Mouse (Mus musculus) stomach, embryonic 14.5 days (tissue): ENCODE results near the gene Nme9. TPM values are rescaled to one million over a fixed set of nuclear protein-coding genes. Genes with fewer than 3 reads are reported as not detected.

ENCODE experiments used
- ATAC-seq: fragments of 200-750 bp; cut with Nextera tagmentation; 2 replicates; pipeline ENCODE4 v1.8.0; 2017; ENCODE audit warnings: low read depth, moderate TSS enrichment; ENCODE audit not compliant: insufficient number of reproducible peaks, insufficient read depth, low FRiP score
- H3K27ac ChIP-seq: fragments of 300-500 bp; sonication (generic); 2 replicates; pipeline ENCODE4 v1.5.1; 2014; ENCODE audit warnings: mild to moderate bottlenecking, low read length, moderate library complexity, mixed read lengths
- H3K27me3 ChIP-seq: fragments of 300-500 bp; sonication (generic); 2 replicates; pipeline ENCODE4 v1.6.1; 2014; ENCODE audit warnings: low read length, control low read depth, mixed read lengths; ENCODE audit not compliant: control insufficient read depth, insufficient read depth
- H3K36me3 ChIP-seq: fragments of 300-500 bp; sonication (generic); 2 replicates; pipeline ENCODE4 v1.6.1; 2014; ENCODE audit warnings: mild to moderate bottlenecking, control low read depth, low read length, moderate library complexity, mixed read lengths; ENCODE audit not compliant: control insufficient read depth, insufficient read depth
- H3K4me1 ChIP-seq: fragments of 300-500 bp; sonication (generic); 2 replicates; pipeline ENCODE4 v1.6.1; 2014; ENCODE audit warnings: low read length, control low read depth, mixed read lengths; ENCODE audit not compliant: control insufficient read depth, insufficient read depth
- H3K4me2 ChIP-seq: fragments of 300-500 bp; sonication (generic); replicated peaks from 2 replicates; pipeline ENCODE4 v1.6.1; 2014; ENCODE audit warnings: low read depth, low read length, control low read depth
- H3K4me3 ChIP-seq: fragments of 300-500 bp; sonication (generic); 2 replicates; pipeline ENCODE4 v1.5.1; 2014; ENCODE audit warnings: low read depth, low read length, control low read depth
- H3K9ac ChIP-seq: fragments of 300-500 bp; sonication (generic); replicated peaks from 2 replicates; pipeline ENCODE4 v1.6.1; 2014; ENCODE audit warnings: low read depth, mild to moderate bottlenecking, control low read depth, low read length, moderate library complexity, mixed read lengths
- H3K9me3 ChIP-seq: fragments of 300-500 bp; sonication (generic); 2 replicates; pipeline ENCODE4 v1.6.1; 2016; ENCODE audit warnings: low read depth, low read length, control low read depth; ENCODE audit not compliant: control insufficient read depth
- WGBS: fragments of 180-500 bp; shearing (Covaris S2); extraction: QIAGEN DNeasy Blood & Tissue Kit; methylation state at CpG from one replicate; pipeline ENCODE4 v1.1.7; 2014; 5-methylcytosine and 5-hydroxymethylcytosine counted together
- polyA plus RNA-seq: library from polyadenylated mRNA; unstranded; fragments of >200 nt; fragmentation: Nextera tagmentation; extraction: Ambion mirVana; gene quantifications from 2 replicates; pipeline ENCODE4 v1.2.1, GENCODE M21; 2014

Nme9 gene
- polyA plus RNA-seq, 1 experiment from 2014 or later = not detected

DNA sequence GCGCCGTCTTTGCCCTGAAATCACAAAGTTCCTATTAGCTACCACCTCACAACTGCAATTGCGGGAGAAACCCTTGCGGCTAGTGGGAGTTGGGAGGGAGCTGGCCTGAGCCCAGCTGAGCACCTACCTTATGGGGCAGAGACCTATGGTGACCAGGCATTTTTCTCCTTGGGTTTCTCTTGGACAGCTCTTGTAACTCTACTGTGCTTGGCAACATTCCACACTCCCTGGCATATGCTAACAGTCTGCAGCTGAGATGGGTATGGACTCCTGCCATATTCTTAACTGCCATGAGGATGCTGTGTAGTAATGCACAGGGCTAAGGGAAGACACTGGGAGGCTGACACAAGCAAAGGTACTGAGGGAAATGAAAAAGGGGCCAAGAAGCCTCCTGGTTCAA lies 29.5 kb downstream of the Nme9 start:
- Histone ChIP-seq H3K27me3 (no peaks in the 10 kb centered on the region), H3K27ac (no peak overlapping the region), H3K4me1 (no peaks in the 10 kb centered on the region), H3K9me3 (no peaks in the 10 kb centered on the region), H3K9ac (no peak overlapping the region), H3K36me3 (peaks cover 9% of the 10 kb centered on the region), H3K4me3 (no peak overlapping the region), H3K4me2 (no peak overlapping the region)
- 84% methylated on average over 4 of the region's 4 CpGs for WGBS
- ATAC-seq = no peak

- Histone ChIP-seq H3K4me1 (no peaks in the 10 kb centered on the region), H3K27ac (no peak overlapping the region), H3K4me2 (no peak overlapping the region), H3K9ac (no peak overlapping the region), H3K9me3 (no peaks in the 10 kb centered on the region), H3K36me3 (peaks cover 21% of the 10 kb centered on the region), H3K4me3 (no peak overlapping the region), H3K27me3 (no peaks in the 10 kb centered on the region)
- WGBS = 88% methylated on average over 4 of the region's 4 CpGs
- ATAC-seq = no peak
These were observed 31.9 kb downstream of the Nme9 start for GRCm38 (mm10) chr9:99483191-99483590.

DNA sequence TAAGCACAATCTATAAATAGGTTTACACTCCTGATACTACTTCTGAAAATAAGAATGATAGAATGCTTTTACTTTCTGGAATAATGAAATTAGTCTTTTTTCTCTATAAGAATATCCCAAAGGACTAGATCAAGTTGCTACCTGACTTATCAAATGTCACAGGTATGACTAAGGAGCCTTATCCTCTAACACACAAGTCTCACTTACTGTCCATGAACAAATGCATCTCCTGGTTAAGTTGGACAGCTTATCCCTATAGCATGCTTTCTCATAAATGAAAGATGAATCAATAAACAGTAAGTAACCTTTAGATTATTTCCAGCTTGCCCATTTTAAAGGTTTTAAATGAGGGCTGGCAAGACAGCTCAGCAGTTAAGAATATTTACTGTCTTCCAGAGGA lies 33.4 kb downstream of the Nme9 start:
- H3K36me3 ChIP-seq = peaks cover 25% of the 10 kb centered on the region
- no peak for ATAC-seq
- no peaks in the 10 kb centered on the region for H3K4me1 ChIP-seq
- no peaks in the 10 kb centered on the region for H3K9me3 ChIP-seq
- no peak overlapping the region for H3K9ac ChIP-seq
- no peak overlapping the region for H3K4me2 ChIP-seq
- H3K27ac ChIP-seq = no peak overlapping the region
- no peak overlapping the region for H3K4me3 ChIP-seq
- no peaks in the 10 kb centered on the region for H3K27me3 ChIP-seq

DNA sequence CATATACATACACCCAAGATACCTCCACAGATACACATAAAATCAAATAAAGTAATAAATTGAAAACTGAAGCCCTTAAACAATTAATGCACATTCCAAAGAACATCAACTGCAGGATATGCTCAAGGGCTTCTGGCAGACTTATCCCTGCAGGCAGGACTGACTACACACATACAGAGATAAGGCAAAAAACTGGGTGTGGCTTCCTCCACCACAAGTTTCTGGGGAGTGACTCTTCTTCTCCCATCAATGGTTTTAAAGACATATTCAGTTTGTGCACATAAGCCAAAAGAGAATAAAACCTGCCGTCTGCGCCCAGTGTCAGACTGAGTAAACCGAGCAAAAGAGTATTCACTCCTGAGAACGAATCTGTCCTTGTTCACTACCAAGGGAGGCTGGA lies 33.9 kb downstream of the Nme9 start:
- H3K36me3 ChIP-seq = peaks cover 25% of the 10 kb centered on the region
- no peak overlapping the region for H3K9ac ChIP-seq
- no peak overlapping the region for H3K4me2 ChIP-seq
- no peaks in the 10 kb centered on the region for H3K9me3 ChIP-seq
- H3K27me3 ChIP-seq = no peaks in the 10 kb centered on the region
- no peaks in the 10 kb centered on the region for H3K4me1 ChIP-seq
- ATAC-seq = no peak
- H3K4me3 ChIP-seq = no peak overlapping the region
- 92% methylated on average over 4 of the region's 4 CpGs for WGBS
- H3K27ac ChIP-seq = no peak overlapping the region

GRCm38 (mm10) chr9:99487126-99487695 lies 35.9 kb downstream of the Nme9 start:
- Histone ChIP-seq H3K9ac (no peak overlapping the region), H3K4me2 (no peak overlapping the region), H3K9me3 (no peaks in the 10 kb centered on the region), H3K4me1 (no peaks in the 10 kb centered on the region), H3K36me3 (peaks cover 25% of the 10 kb centered on the region), H3K27me3 (no peaks in the 10 kb centered on the region), H3K27ac (no peak overlapping the region), H3K4me3 (no peak overlapping the region)
- WGBS = 85% methylated on average over 8 of the region's 8 CpGs
- ATAC-seq = no peak

DNA sequence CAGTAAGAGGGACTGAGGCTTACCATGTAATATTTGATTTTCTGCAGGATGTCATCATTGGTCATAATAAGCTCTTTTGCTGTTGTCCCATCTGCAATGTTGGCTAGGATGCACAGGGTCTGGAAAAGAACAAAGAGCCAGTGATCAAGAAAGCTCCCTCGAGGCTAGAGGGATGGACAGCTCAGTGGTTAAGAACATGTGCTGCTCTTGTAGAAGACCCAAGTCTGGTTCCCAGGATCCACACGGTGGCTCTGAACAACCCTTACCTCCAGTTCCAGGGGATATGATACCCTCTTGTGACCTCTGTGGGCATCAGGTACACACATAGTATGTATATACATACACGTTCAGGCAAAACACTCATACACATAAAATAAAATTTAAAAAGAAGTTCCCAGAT lies 36.6 kb downstream of the Nme9 start:
- no peak overlapping the region for H3K9ac ChIP-seq
- H3K27me3 ChIP-seq = no peaks in the 10 kb centered on the region
- no peak overlapping the region for H3K4me2 ChIP-seq
- H3K36me3 ChIP-seq = peaks cover 27% of the 10 kb centered on the region
- no peak overlapping the region for H3K4me3 ChIP-seq
- H3K4me1 ChIP-seq = no peaks in the 10 kb centered on the region
- WGBS = 81% methylated on average over 3 of the region's 3 CpGs
- no peak for ATAC-seq
- no peaks in the 10 kb centered on the region for H3K9me3 ChIP-seq
- no peak overlapping the region for H3K27ac ChIP-seq

DNA sequence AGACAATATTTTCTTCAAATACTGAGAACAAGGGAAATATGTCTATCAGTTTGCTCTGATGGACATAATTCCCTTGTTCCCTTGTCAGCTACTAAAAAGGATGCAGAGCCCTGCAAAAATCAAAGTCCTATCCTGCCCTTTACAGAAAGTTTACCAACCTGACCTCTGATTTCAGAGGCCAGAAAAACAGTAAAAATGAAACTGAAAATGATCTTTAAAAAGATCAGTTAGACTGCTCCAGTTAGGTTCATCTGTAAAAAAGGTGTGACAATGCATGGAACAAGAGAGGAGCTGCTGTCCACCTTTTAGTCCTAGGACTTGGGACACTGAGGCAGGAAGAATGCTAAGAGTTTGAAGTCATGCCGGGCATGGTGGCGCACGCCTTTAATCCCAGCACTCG lies 39.8 kb downstream of the Nme9 start:
- no peak overlapping the region for H3K4me2 ChIP-seq
- H3K4me3 ChIP-seq = no peak overlapping the region
- H3K9ac ChIP-seq = no peak overlapping the region
- H3K27me3 ChIP-seq = no peaks in the 10 kb centered on the region
- ATAC-seq = no peak
- peaks cover 30% of the 10 kb centered on the region for H3K36me3 ChIP-seq
- H3K9me3 ChIP-seq = no peaks in the 10 kb centered on the region
- 93% methylated on average over 4 of the region's 4 CpGs for WGBS
- H3K4me1 ChIP-seq = no peaks in the 10 kb centered on the region
- no peak overlapping the region for H3K27ac ChIP-seq

DNA sequence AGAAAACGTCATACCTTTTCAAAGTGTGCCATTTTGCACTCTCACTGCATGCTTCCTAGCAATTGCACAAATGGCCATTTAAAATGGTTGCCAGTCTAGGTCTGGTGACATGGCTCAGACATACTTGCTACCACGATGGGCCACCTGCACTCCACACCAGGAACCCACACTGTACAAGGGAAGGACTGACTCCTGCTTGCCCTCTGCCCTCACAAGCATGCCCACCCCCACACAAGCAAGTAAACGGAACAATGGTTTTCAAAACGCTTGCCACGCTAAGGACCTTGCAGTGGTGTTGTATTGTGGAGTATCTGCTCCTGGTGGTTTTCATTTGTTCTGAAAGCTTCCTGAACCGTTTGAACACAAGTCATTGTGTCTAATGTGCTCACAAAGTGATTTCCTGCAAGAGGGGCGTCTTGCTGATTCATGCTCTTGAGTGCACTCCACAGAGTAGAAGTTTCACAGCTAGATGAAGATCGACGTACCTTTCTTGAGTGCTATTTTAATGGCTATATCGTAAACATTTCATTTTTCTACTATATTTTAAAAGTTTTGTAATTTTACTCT lies 41.4 kb downstream of the Nme9 start:
- ATAC-seq = no peak
- Histone ChIP-seq H3K4me3 (no peak overlapping the region), H3K36me3 (peaks cover 27% of the 10 kb centered on the region), H3K27me3 (no peaks in the 10 kb centered on the region), H3K9me3 (no peaks in the 10 kb centered on the region), H3K4me1 (no peaks in the 10 kb centered on the region), H3K9ac (no peak overlapping the region), H3K27ac (no peak overlapping the region), H3K4me2 (no peak overlapping the region)
- WGBS = 82% methylated on average over 10 of the region's 10 CpGs

GRCm38 (mm10) chr9:99499336-99499735 lies 48.1 kb downstream of the Nme9 start:
- no peaks in the 10 kb centered on the region for H3K27me3 ChIP-seq
- no peak overlapping the region for H3K4me3 ChIP-seq
- no peak for ATAC-seq
- H3K36me3 ChIP-seq = peaks cover 25% of the 10 kb centered on the region
- H3K4me2 ChIP-seq = no peak overlapping the region
- no peaks in the 10 kb centered on the region for H3K9me3 ChIP-seq
- H3K27ac ChIP-seq = no peak overlapping the region
- 94% methylated on average over 4 of the region's 4 CpGs for WGBS
- no peak overlapping the region for H3K9ac ChIP-seq
- no peaks in the 10 kb centered on the region for H3K4me1 ChIP-seq
